Mouse (Mus musculus) midbrain, embryonic 11.5 days (tissue): ENCODE data around the gene Panx1. TPM values are rescaled to one million over a fixed set of nuclear protein-coding genes. Genes with fewer than 3 reads are reported as not detected.

Experiments used
- ATAC-seq: fragments of 200-750 bp; cut with Nextera tagmentation; 2 replicates; pipeline ENCODE4 v1.8.0; 2017; ENCODE audit warnings: moderate TSS enrichment, moderate library complexity; ENCODE audit not compliant: low FRiP score
- DNase-seq: peaks from one replicate; pipeline ENCODE4 v3.0.0; 2015; ENCODE audit warnings: low spot score; ENCODE audit errors: missing footprints
- H3K27ac ChIP-seq: fragments of 300-500 bp; sonication (generic); 2 replicates; pipeline ENCODE4 v1.5.1; 2014; ENCODE audit warnings: low read depth, low read length
- H3K27me3 ChIP-seq: fragments of 300-500 bp; sonication (generic); 2 replicates; pipeline ENCODE4 v1.6.1; 2014; ENCODE audit warnings: mild to moderate bottlenecking, low read length, moderate library complexity, mixed read lengths; ENCODE audit not compliant: control insufficient read depth, insufficient read depth
- H3K36me3 ChIP-seq: fragments of 300-500 bp; sonication (generic); 2 replicates; pipeline ENCODE4 v1.6.1; 2014; ENCODE audit warnings: mild to moderate bottlenecking, low read length, moderate library complexity, mixed read lengths; ENCODE audit not compliant: control insufficient read depth, insufficient read depth
- H3K4me1 ChIP-seq: fragments of 300-500 bp; sonication (generic); 2 replicates; pipeline ENCODE4 v1.6.1; 2014; ENCODE audit warnings: low read length; ENCODE audit not compliant: control insufficient read depth, insufficient read depth
- H3K4me2 ChIP-seq: fragments of 300-500 bp; sonication (generic); 2 replicates; pipeline ENCODE4 v1.6.1; 2014; ENCODE audit warnings: mild to moderate bottlenecking, moderate library complexity
- H3K4me3 ChIP-seq: fragments of 300-500 bp; sonication (generic); 2 replicates; pipeline ENCODE4 v1.5.1; 2014; ENCODE audit warnings: low read depth, low read length
- H3K9ac ChIP-seq: fragments of 300-500 bp; sonication (generic); 2 replicates; pipeline ENCODE4 v1.6.1; 2014; ENCODE audit warnings: low read length
- H3K9me3 ChIP-seq: fragments of 300-500 bp; sonication (generic); 2 replicates; pipeline ENCODE4 v1.6.1; 2016; ENCODE audit warnings: low read length; ENCODE audit not compliant: control insufficient read depth
- WGBS: fragments of 180-500 bp; shearing (Covaris S2); extraction: QIAGEN DNeasy Blood & Tissue Kit; methylation state at CpG from one replicate; pipeline ENCODE4 v1.1.7; 2014; 5-methylcytosine and 5-hydroxymethylcytosine counted together
- polyA plus RNA-seq: library from polyadenylated mRNA; unstranded; fragments of >200 nt; fragmentation: Nextera tagmentation; extraction: Ambion mirVana; gene quantifications from 2 replicates; pipeline ENCODE4 v1.2.1, GENCODE M21; 2014

Panx1 gene
- polyA plus RNA-seq, 1 experiment from 2014 or later = 129 TPM

DNA sequence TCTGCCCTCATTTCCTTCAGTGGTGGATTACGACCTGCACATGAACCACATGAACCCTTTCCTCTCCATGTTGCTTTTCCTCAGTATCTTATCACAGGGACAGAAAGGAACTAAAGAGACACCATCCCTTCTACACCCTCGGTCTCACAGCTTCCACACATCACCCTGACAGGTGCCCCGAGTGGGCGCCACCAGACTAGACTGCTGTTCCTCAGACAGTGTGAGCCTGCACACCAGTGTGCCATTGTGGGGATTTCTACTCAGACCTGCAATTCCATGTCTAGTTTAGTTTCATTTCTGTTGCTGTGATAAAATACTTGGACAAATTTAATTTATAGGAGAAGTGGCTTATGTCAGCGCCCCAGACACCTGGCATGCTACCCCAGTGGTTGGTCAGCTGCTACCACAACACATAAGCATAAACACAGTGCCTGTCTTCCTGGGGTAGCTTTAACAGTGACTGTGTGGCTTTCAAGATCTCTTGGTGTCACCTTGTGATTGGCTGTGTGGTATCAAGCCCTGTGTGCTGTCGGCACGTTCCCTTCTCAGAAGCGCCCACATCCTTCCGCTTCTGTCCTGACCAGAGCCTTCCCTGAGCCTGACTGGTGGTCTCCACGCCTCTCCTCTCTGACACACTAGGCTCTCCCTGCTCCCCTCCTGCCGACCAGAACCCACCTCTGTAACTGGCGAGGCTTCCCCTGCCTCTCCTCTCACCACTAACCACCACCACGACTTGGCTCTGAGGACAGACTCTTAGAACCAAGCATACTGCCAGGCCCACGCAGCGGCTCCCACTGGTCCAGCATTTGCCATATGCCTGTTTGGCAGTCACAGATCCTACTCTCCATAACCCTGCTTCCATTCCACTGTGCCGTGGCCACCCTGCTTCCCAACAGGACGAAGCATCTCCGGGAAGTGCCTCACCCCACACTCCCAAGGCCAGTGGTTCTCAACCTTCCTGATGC, 27.2 kb downstream of the Panx1 start:
- Histone ChIP-seq H3K27ac (no peak overlapping the region), H3K9me3 (no peaks in the 10 kb centered on the region), H3K9ac (no peak overlapping the region), H3K4me1 (no peaks in the 10 kb centered on the region), H3K36me3 (0 out of 2 replicates have a peak, but pooled peaks cover 6% of the 10 kb centered on the region), H3K27me3 (no peaks in the 10 kb centered on the region), H3K4me2 (no peak overlapping the region), H3K4me3 (no peak overlapping the region)
- DNase-seq = no peak
- 89% methylated on average over 18 of the region's 18 CpGs for WGBS
- ATAC-seq = no peak

DNA sequence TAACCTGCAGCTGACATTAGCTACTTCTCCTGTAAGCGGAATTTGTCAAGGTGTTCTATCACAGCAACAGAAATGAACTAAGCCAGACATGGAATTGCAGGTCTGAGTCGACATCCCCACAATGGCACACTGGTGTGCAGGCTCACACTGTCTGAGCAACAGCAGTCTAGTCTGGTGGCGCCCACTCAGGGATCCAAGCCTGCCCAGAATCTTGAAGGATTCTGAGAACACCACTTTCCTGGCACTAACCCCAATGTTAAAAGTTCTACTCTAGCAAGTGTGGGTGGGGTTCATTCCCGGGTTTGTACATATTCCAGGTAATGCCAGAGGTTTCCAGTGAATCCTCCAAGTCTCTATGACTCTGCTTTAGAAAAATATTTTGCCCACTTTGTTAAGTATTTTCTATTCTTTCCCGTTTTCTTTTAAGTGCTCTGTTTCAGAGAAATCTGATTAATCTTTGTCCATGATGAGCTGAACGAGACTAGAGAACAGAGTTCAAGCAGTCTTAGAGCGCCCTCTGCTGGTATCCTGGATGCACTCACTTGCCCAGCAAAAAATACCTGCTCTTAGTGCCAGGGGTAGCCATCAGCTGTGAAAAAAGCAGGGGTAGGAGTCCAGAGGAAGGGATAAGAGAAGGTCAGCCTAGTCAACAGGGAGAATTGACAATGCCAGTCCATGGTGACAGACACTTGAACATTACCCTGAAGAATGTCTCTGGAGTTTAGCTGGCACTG, 29.9 kb downstream of the Panx1 start:
- no peaks in the 10 kb centered on the region for H3K36me3 ChIP-seq
- H3K4me3 ChIP-seq = no peak overlapping the region
- peak; percentile 64; the same call in 1 of the 2 replicates for ATAC-seq
- no peak overlapping the region for H3K4me2 ChIP-seq
- H3K9ac ChIP-seq = no peak overlapping the region
- H3K4me1 ChIP-seq = no peaks in the 10 kb centered on the region
- H3K9me3 ChIP-seq = no peaks in the 10 kb centered on the region
- DNase-seq = peak; percentile 95
- no peak overlapping the region for H3K27ac ChIP-seq
- no peaks in the 10 kb centered on the region for H3K27me3 ChIP-seq
- 57% methylated on average over 7 of the region's 7 CpGs for WGBS

DNA sequence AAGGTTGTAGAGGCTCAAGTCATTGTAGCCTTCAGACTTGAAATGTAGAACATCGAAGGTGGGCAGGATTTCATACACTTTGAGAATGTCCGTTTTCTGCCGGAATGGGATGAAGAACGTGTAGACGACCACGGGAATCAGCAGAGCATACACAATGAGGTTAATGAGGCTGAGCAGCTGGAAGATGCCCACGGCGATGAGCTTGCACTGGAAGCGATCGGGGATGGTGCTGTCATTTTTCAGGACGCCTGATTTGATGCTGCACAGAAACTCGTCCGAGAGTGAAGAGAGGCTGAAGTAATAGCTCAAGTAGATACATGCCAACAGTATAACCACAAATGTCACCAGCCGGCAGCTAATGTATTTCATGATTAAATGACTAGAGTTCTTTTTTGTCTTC, 37.7 kb downstream of the Panx1 start:
- DNase-seq = no peak
- WGBS = 91% methylated on average over 14 of the region's 14 CpGs
- Histone ChIP-seq H3K27ac (no peak overlapping the region), H3K4me2 (no peak overlapping the region), H3K27me3 (no peaks in the 10 kb centered on the region), H3K4me1 (peaks cover 5% of the 10 kb centered on the region; the same call in 1 of the 2 replicates), H3K4me3 (no peak overlapping the region), H3K36me3 (peaks cover 7% of the 10 kb centered on the region), H3K9me3 (no peaks in the 10 kb centered on the region), H3K9ac (no peak overlapping the region)
- no peak for ATAC-seq

DNA sequence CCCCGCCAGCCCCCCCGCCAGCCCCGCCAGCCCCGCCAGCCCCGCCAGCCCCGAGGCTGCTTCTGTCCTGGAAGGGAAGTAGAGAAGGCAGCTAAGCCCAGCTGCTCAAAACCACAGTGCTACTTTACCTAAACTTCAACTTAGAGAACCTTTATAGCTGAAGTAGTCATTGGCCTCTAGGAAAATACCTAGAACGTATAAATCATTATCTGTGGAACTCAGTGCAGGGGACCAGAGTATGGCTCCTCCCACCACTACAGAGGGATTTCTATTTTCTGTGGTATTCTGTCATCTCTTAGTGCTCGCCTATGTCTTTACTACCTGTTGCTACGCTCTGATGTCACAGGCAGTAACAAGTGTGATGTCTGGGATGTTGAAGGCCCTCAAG, 41.0 kb downstream of the Panx1 start:
- peak; percentile 62 for DNase-seq
- Histone ChIP-seq H3K36me3 (peaks cover 7% of the 10 kb centered on the region), H3K9ac (no peak overlapping the region), H3K4me1 (peaks cover 5% of the 10 kb centered on the region; the same call in 1 of the 2 replicates), H3K27ac (no peak overlapping the region), H3K27me3 (no peaks in the 10 kb centered on the region), H3K4me3 (no peak overlapping the region), H3K4me2 (no peak overlapping the region), H3K9me3 (no peaks in the 10 kb centered on the region)
- ATAC-seq = no peak
- WGBS = 56% methylated on average over 9 of the region's 9 CpGs

DNA sequence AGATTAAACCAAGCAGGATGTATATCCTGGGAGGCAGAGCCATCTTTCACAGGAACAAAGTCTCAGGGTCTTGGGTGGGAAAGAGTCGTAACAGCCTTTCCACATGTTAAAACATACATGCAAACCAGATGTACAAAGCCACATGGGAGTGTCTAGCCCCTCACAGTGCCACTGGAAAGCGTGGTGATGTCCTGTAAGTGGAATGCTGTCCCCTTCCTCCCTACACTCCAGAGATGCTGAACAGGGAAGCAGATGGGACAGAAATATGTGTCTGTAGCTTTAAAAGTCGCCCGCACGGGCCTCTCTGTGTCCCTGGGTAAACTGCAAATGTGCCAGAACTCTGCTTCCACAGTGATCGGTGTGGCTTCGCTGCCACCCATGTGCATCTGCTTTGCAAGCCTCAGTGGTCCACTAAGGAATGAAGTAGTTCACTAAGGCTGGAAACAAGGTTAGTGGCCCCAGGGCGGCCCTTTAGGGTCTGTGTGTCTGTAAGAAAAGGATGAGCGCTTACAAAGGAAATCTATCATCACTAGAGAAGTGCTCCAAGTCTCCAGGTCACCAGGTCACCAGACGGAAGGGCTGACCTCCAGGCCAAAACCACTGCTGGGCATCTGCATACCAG, 41.5 kb downstream of the Panx1 start:
- Histone ChIP-seq H3K9ac (no peak overlapping the region), H3K4me1 (peaks cover 5% of the 10 kb centered on the region; the same call in 1 of the 2 replicates), H3K27me3 (no peaks in the 10 kb centered on the region), H3K4me3 (no peak overlapping the region), H3K27ac (no peak overlapping the region), H3K9me3 (no peaks in the 10 kb centered on the region), H3K36me3 (peaks cover 7% of the 10 kb centered on the region), H3K4me2 (no peak overlapping the region)
- peak; percentile 80 for DNase-seq
- ATAC-seq = no peak
- whole genome bisulfite sequencing = 46% methylated on average over 10 of the region's 10 CpGs

DNA sequence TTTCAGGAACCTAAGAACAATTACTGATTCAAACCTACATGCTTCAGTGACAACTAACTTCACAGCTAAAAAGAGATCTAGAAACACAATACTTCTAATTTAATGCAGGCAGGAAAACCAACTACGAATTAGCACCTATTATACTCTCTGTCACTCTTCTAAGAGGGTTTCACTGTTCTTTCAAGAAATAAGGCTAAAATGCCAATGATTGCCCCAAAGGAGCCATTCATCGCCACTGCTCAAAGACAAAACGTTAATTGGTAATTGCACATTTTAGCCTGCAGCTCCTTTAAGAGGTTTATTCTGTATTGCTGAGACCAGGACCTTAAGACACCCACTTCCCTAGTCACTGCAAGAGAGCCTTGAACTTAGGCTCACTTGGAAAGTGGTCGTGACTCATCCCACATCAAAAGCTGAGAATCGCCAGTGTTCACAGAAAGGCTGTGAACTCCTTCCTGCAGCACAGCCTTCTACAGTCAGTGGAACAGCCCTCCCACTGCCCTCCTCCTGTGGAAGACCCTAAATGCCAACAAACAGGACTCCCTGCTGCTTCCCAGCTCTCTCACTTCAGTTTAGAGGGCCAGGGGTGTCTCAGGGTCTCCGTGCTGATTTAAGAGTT, 42.2 kb downstream of the Panx1 start:
- H3K4me3 ChIP-seq = no peak overlapping the region
- 49% methylated on average over 6 of the region's 6 CpGs for WGBS
- H3K27me3 ChIP-seq = no peaks in the 10 kb centered on the region
- H3K4me1 ChIP-seq = peaks cover 5% of the 10 kb centered on the region; the same call in 1 of the 2 replicates
- ATAC-seq (no peak), DNase-seq (peak; percentile 82)
- no peak overlapping the region for H3K4me2 ChIP-seq
- H3K9ac ChIP-seq = no peak overlapping the region
- no peaks in the 10 kb centered on the region for H3K9me3 ChIP-seq
- H3K36me3 ChIP-seq = peaks cover 7% of the 10 kb centered on the region
- H3K27ac ChIP-seq = no peak overlapping the region

DNA sequence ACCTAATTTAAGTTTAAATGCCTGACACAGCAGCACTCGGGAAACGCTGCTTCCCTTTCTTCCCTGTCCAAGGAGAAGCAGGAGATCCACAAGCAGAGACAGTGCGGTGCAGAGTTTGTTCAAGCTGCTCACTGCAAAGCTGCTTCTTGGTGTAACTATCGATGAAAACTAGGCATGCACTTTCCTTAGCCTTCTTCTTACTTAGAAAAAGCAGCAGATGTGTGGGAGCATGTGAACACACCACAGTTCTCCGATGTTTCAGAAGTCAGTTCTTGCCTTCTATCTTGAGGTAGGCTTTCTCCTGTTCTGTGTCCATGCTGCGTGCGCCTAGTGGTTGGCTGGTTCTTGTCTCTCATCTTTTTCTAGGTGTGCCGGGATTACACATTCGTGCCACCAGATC, 46.5 kb downstream of the Panx1 start:
- H3K9me3 ChIP-seq = no peaks in the 10 kb centered on the region
- no peak for ATAC-seq
- WGBS = 92% methylated on average over 9 of the region's 9 CpGs

DNA sequence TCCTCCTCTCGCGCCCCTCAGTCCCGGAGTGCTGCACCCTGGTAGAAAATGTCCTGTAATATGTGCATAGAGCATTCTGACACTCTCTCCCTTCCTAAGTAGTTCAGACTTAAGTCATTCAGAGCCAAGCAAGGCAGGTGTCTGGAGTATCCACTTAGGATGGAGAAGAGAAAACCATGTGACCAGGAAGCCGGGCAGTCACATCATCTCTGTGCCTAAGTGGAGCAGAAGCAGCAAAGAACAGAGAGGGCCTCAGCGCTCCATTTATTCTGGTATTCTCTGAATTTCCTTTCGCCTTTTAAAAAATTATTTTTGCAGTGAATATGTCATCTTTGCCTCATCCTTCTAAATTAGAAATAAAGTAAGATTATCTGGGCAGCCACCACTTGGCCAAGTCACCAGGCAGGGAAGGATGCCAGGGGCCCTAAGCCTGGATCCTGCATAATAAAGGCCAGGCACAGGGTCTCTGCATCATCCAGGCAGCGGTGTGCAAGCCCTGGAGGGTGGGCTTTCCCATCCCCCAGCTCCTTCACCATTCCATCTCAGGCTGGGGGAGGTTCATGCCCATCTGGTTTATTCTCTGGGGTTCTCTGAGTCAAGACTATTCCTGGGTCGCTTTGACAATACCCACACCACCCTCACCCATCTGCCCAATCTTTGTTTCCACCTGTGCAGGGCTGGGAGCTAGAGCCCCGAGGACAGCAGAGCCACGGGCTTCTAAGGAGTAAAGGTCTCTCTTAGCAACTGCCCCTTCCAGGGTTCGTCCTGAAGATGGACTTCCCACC, 47.8 kb downstream of the Panx1 start:
- Histone ChIP-seq H3K4me2 (no peak overlapping the region), H3K27me3 (no peaks in the 10 kb centered on the region), H3K36me3 (no peaks in the 10 kb centered on the region; the same call in 1 of the 2 replicates), H3K9ac (no peak overlapping the region), H3K4me1 (no peaks in the 10 kb centered on the region), H3K9me3 (no peaks in the 10 kb centered on the region), H3K27ac (no peak overlapping the region), H3K4me3 (no peak overlapping the region)
- ATAC-seq (no peak), DNase-seq (no peak)
- WGBS = 82% methylated on average over 11 of the region's 11 CpGs

More for the DNA sequence above, 46.5 kb downstream of the Panx1 start:
- no peak overlapping the region for H3K27ac ChIP-seq
- H3K4me2 ChIP-seq = no peak overlapping the region
- H3K27me3 ChIP-seq = no peaks in the 10 kb centered on the region
- H3K9ac ChIP-seq = no peak overlapping the region
- H3K4me1 ChIP-seq = peaks cover 5% of the 10 kb centered on the region; the same call in 1 of the 2 replicates
- DNase-seq = peak; percentile 49
- no peak overlapping the region for H3K4me3 ChIP-seq
- H3K36me3 ChIP-seq = no peaks in the 10 kb centered on the region; the same call in 1 of the 2 replicates
